Mouse (Mus musculus): ENCODE measurements at regions not wholly inside any gene's neighbourhood (a gene's known extent, or its start where the extent isn't known, plus 50 kb on each side); places are given as distances from the start of the nearest gene placed in this dataset.

DNA sequence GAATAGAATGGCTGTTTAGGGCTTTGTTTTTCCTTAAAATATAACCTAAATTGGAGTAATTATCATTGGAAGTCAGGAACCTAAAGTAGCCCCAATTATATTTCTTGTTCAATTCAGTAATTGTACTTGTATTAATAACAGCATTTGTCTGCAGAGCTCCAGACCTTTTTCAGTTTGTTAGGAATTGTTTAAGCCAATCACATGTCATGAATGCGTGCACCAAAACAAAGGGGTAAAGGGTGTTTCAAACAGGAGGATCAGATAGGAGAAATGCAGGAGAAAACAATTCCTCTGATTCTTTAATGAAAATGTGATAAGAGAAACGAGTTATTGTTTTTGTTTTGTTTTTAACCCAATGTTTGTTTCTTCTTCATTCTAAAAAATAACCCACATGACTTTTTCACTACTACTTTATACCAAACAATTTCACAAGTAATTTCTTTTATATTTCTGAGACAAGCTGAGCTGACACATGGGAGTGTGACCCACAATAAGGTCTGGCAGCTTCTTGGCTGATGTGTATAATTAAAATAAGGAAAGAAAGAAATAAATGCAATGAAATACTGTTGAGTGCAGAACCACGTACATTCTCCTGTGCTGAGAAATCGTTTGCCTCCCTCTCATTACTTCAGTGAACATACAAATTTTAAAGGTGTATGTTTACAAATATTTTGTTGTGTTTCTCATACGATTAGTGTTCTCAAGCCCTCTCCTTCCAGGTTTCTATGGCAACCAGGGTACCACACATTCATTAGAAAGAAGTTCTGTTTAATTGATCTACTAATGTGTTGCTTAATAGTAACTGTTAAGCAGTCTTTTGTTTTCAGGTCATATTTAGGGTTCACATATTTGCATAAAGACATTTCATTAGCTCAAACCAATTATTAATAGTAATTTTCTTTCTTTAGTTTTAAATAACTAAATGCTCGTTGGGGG lies 397.7 kb downstream of the Isl1 start:
- no peak for TF ChIP-seq CTCF (IDR thresholded peaks at IDR 0.05; ENCODE audit: insufficient read depth, low read length)
- TF ChIP-seq POLR2A (IDR thresholded peaks at IDR 0.05; ENCODE audit: borderline replicate concordance, extremely low read depth, low read depth, low read length): no peak
- no peaks in the 10 kb centered on the region for H3K4me1 ChIP-seq (ENCODE audit: control insufficient read depth, insufficient read depth, low read length)
- no peak overlapping the region for H3K4me3 ChIP-seq (replicated peaks; ENCODE audit: extremely low read depth, low read depth, low read length)
- no peak for DNase-seq
- 66% methylated on average over 6 of the region's 6 CpGs for WGBS

DNA sequence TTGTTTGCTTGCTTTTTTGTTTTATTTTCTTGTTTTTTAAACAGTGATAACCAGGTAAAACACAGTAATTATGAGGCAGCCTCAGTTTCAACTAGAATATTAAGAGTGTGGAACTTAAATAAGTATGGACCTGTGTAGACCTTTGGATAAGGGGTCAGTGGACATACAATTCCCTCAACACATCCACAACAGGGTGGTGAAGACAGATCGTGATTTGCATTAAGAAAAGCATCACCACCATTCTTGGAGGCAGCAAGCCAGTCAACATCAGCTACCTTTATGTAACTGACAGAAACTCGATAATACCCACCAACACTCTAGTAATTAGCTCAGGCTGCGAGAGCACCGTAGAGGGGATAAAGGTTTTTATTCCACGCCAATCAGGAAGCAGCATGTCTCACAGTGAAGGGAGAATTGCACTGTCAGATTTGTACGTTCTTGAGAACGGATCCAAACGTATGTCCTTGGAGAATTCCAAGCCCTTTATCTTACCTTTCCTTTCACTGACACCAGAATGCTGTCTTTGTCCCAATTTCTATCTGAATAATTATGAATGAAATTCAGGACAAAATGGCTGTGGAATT lies 398.5 kb downstream of the Isl1 start:
- 73% methylated on average over 8 of the region's 8 CpGs for WGBS
- H3K4me1 ChIP-seq (ENCODE audit: control insufficient read depth, insufficient read depth, low read length): no peaks in the 10 kb centered on the region
- DNase-seq: no peak
- H3K4me3 ChIP-seq (replicated peaks; ENCODE audit: extremely low read depth, low read depth, low read length): no peak overlapping the region
- TF ChIP-seq POLR2A (IDR thresholded peaks at IDR 0.05; ENCODE audit: borderline replicate concordance, extremely low read depth, low read depth, low read length) (no peak), CTCF (IDR thresholded peaks at IDR 0.05; ENCODE audit: insufficient read depth, low read length) (no peak)

DNA sequence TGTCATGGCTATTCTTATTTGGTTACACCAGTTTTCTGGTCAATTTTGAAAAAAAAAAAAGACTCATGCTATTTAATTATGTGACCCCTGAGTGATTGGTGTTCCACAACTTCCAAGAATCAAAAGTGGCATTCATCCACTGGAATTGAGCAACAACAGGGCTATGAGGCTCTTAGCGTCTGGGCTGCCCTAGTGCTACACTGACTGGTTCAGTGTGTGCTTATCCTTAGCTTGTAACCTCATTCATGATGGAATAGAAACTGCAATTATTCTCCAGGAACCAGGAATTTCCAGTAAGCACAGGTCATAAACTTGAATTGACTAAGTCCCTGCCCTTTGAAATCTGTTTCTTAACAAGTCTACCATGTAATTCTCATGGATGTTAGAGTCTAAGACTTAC lies 428.9 kb downstream of the Isl1 start:
- H3K4me3 ChIP-seq (replicated peaks; ENCODE audit: extremely low read depth, low read depth, low read length): no peak overlapping the region
- no peaks in the 10 kb centered on the region for H3K4me1 ChIP-seq (ENCODE audit: control insufficient read depth, insufficient read depth, low read length)
- 73% methylated on average over 1 of the region's 1 CpGs for WGBS
- no peak for DNase-seq
- TF ChIP-seq CTCF (IDR thresholded peaks at IDR 0.05; ENCODE audit: insufficient read depth, low read length) (no peak), POLR2A (IDR thresholded peaks at IDR 0.05; ENCODE audit: borderline replicate concordance, extremely low read depth, low read depth, low read length) (no peak)

DNA sequence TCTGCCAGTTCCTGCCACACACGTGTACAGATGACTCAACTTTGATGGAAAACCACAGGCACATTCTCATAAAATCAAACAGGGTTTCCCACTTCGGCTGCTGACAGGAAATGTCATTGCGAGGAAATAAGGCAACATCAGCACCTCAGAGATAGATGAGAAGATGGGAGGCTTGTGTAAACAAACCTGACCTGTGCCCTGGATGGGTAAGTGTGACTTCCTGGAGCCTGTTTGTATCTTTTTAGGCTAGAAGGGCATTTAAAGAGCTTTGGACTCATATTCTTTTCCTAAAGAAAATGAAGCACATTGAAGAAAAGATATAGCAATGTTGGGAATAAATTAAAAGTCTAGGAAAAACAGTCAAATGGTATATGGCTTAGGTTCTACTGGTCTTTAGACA lies 449.0 kb downstream of the Isl1 start:
- no peak overlapping the region for H3K4me3 ChIP-seq (replicated peaks; ENCODE audit: extremely low read depth, low read depth, low read length)
- WGBS: 5% methylated on average over 3 of the region's 3 CpGs
- no peak for DNase-seq
- TF ChIP-seq CTCF (IDR thresholded peaks at IDR 0.05; ENCODE audit: insufficient read depth, low read length): no peak
- no peak for TF ChIP-seq POLR2A (IDR thresholded peaks at IDR 0.05; ENCODE audit: borderline replicate concordance, extremely low read depth, low read depth, low read length)
- no peaks in the 10 kb centered on the region for H3K4me1 ChIP-seq (ENCODE audit: control insufficient read depth, insufficient read depth, low read length)

DNA sequence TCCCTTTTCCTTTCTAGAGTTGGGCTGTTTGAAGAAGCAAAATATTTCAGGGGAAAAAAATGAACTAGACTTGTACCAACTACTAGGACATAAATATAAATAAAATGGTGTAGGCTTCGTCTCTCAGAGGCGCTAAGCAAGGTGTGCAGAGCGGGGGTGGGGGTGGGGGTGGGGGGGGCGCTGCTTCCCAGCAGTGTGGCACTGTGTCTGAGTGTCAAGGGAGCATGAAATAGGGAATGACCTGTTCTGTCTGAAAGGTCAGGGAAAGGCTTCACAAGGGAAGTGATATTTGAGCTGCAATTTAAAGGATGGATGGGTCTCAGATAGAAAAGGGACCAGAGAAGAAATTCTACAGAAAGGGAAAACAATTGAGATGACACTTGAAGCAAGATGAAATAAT lies 452.9 kb downstream of the Isl1 start:
- WGBS: 69% methylated on average over 4 of the region's 4 CpGs

DNA sequence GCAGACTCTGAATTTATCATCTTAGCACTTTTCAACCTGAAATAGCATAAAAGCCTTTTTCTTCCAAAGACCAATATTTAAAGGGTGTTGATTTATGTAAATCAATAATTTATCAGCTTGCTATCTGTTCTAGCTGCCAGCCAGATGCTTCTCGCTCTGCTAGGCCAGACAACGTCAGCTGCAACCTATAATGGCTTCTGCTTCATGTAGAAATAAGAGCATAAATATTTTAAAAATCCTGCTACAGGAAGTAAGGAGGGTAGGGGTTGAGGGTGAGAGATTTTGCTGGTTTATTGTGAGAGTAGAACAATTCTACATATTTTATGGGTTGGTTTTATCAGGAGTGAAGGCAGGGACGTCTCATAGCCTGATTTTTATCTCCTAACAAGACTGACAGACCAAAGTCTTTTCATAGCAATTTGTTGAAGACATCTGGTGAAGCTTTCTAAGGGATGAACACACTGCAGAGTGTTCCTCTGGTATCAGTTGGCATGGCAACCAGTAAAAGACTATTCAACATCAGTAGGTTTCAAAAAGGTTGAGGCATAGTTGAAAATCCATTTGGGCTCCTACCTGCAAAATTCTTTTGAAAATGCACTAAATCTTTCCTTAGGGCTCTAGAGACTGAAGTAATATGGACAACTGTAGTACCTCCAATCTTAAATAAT lies 456.7 kb downstream of the Isl1 start:
- TF ChIP-seq POLR2A (IDR thresholded peaks at IDR 0.05; ENCODE audit: borderline replicate concordance, extremely low read depth, low read depth, low read length) (no peak), CTCF (IDR thresholded peaks at IDR 0.05; ENCODE audit: insufficient read depth, low read length) (no peak)
- no peak overlapping the region for H3K4me3 ChIP-seq (replicated peaks; ENCODE audit: extremely low read depth, low read depth, low read length)
- WGBS: 49% methylated on average over 3 of the region's 3 CpGs
- no peak for DNase-seq
- H3K4me1 ChIP-seq (ENCODE audit: control insufficient read depth, insufficient read depth, low read length): no peaks in the 10 kb centered on the region

More for the DNA sequence above, 452.9 kb downstream of the Isl1 start:
- no peak for TF ChIP-seq CTCF (IDR thresholded peaks at IDR 0.05; ENCODE audit: insufficient read depth, low read length)
- Histone ChIP-seq H3K4me1 (ENCODE audit: control insufficient read depth, insufficient read depth, low read length) (no peaks in the 10 kb centered on the region), H3K4me3 (replicated peaks; ENCODE audit: extremely low read depth, low read depth, low read length) (no peak overlapping the region)
- no peak for DNase-seq

DNA sequence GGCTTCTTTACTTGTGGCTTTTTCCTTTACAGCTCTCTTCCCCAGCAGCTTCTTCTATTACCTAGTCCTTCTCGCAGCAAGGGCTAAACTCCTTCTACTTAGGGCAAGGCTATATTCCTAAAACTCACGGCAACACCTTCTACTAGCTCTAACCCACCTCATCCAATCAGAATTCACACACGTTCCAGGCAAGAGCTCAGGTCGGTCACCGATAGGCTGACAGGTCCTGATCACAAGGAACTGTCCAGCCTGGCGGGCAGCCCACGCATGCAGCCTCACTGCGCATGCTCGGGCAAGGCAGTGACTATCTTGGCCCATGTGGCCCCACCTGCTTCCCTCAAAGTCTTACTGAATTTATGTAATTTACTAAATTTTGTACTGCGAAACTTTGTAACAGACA lies 466.4 kb downstream of the Isl1 start:
- H3K4me1 ChIP-seq (ENCODE audit: control insufficient read depth, insufficient read depth, low read length): no peaks in the 10 kb centered on the region
- WGBS: 61% methylated on average over 10 of the region's 10 CpGs
- H3K4me3 ChIP-seq (replicated peaks; ENCODE audit: extremely low read depth, low read depth, low read length): no peak overlapping the region
- TF ChIP-seq POLR2A (IDR thresholded peaks at IDR 0.05; ENCODE audit: borderline replicate concordance, extremely low read depth, low read depth, low read length) (no peak), CTCF (IDR thresholded peaks at IDR 0.05; ENCODE audit: insufficient read depth, low read length) (no peak)
- DNase-seq: no peak

DNA sequence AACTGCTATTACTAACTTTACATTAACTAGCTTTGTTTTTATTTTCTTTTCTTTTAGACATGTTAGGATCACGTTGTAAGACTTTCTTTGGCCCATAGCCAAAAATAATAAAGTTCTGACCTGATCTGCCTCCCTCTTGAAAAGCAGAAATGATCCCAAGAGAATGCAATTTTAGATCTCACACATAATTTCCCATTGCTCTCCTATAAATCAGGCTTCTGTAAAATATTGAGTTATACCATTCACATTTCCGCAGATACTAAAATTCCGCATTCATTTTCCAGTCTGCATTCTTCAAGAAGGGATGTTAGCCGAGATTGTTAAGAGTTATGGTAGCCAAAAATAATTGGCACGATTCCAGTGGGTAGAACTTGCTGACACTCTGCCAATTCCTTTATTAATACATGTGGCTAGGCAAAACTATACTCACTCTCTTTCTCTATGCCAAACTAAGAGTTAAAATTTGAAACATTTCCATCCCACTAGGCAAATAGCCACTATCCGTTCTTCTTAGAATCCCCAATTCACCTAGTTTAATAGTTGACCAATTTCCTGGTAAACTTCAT lies 473.2 kb downstream of the Isl1 start:
- H3K4me1 ChIP-seq (ENCODE audit: control insufficient read depth, insufficient read depth, low read length): no peaks in the 10 kb centered on the region
- TF ChIP-seq POLR2A (IDR thresholded peaks at IDR 0.05; ENCODE audit: borderline replicate concordance, extremely low read depth, low read depth, low read length) (no peak), CTCF (IDR thresholded peaks at IDR 0.05; ENCODE audit: insufficient read depth, low read length) (no peak)
- no peak for DNase-seq
- no peak overlapping the region for H3K4me3 ChIP-seq (replicated peaks; ENCODE audit: extremely low read depth, low read depth, low read length)
- 40% methylated on average over 6 of the region's 6 CpGs for WGBS

DNA sequence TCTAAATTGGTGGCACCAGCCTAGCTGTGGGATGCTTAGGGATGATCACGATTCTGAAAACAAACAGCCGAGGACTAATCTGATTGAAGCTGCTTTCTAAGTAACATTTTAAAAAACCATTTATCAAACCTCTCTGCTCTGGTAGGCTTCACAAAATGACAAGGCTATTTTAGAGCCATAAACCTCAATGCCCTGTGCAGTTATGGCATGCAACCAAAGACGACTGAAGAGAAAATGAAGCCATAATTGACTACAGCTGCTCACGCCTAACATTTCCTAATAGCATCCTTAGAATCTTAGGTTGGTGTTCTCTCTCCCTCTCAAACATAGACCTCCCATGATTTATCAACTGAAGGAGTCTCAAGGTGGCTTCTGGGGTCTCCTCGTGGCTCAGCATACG lies 484.3 kb downstream of the Isl1 start:
- no peak for DNase-seq
- Histone ChIP-seq H3K4me3 (replicated peaks; ENCODE audit: extremely low read depth, low read depth, low read length) (no peak overlapping the region), H3K4me1 (ENCODE audit: control insufficient read depth, insufficient read depth, low read length) (no peaks in the 10 kb centered on the region)
- WGBS: 66% methylated on average over 6 of the region's 6 CpGs
- TF ChIP-seq CTCF (IDR thresholded peaks at IDR 0.05; ENCODE audit: insufficient read depth, low read length) (no peak), POLR2A (IDR thresholded peaks at IDR 0.05; ENCODE audit: borderline replicate concordance, extremely low read depth, low read depth, low read length) (no peak)

Data from lung, adult 2 months (tissue).